Mouse (Mus musculus): ENCODE measurements around the gene Vmn1r32.

Vmn1r32 gene

DNA sequence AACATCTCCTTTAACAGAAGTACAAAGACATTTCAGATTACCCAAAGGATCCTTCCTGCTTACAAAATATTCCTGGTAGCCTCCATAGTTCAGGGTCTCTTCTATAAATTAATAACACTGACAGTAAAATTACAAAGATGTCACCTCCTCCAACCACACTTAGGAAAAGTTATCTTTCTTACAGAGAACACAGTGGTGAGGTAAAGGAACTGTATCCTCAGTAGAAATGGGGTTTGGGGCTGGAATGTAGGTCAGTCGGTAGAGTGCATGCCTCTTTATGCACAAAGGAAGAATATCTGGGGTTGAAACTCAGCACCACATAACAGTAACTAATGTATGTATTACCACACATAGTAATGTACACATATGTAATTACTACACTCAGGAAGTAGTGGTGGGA, at the start of gene Vmn1r32:
Gene Vmn1r32 (minus strand): TSS at position 101 of the 400 bp plus-strand sequence.
- DNase-seq (ENCODE audit: inconsistent ontology term), result no peak

DNA sequence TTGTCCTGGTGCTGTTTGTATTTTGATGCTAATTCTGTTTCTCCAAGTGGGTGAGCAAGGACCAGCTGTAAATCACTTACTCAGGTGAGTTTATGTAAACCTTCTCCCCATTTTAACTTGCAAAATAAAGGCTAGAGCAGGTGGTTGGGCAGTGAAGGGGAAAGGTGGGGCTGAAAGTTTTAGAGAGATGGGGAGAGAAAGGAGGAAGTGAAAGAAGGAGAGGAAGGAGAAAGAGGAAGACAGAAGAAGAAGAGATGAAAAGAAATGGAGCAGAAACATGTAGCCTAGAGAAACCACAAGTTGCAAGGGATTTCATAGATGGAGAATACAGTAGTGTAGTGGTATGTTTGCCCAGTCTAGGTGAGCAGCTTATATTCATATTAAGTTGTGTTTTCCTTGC, 35.9 kb upstream of the Vmn1r32 start:
- no peak for DNase-seq (ENCODE audit: inconsistent ontology term)

DNA sequence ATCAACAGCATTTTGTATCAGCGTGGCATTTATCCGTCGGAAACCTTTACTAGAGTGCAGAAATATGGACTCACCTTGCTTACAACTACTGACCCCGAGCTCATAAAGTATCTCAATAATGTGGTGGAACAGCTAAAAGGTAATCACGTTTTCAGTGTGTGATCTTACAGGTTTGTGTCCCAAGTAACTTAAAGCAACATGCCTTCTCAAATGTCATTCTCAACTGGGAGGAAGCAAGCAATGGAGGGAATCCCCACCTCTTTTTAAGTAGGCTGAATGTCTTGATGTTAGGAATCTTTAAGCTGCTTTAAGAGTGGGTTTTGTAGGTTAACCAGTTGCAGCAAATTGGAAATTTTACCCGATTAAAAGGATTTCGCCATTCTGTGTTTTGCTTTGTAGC, 23.9 kb downstream of the Vmn1r32 start:
- no peak for DNase-seq (ENCODE audit: inconsistent ontology term)

DNA sequence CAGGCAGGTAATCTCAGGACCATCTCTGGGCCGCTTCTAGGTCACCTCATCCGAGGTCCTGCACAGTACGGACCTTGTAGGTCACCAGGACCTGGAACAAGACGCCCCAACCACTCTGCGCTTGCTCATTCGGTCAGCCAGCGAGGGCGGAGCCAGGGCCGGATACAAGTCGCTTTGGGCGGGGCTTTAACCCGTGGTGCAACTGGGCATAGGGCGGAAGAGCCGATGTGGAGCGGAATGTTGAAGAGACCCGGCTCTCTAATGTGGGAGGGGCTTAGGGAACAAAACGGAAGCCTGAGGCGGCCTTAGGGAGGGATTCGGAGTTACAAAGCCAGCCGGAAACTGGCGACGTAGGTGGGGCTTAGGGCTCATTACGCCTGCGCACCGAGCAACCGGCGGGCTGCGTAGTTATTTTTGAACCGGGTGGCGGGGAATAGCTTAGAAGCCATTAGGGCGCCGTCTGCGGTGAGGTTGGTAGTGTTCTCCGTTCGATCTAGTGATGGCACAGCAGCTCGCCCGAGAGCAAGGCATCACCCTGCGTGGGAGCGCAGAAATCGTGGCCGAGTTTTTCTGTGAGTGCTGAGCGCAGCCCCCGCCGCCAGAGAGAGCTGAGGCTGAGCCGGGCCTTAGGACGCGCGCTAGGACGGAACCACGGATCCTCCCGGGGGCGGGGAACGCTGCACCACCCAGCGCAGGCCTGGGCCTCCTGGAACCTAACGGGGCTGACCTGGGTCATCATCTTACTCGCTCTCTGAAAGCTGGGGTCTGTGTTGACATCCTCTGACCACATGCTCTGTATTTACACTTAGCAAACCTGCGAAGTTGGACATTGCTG, 24.7 kb downstream of the Vmn1r32 start, which contains the start of gene Mad2l1:
Gene Mad2l1 (plus strand): TSS at position 363 of the 835 bp plus-strand sequence.
- DNase-seq (ENCODE audit: inconsistent ontology term), result peak; percentile 98

DNA sequence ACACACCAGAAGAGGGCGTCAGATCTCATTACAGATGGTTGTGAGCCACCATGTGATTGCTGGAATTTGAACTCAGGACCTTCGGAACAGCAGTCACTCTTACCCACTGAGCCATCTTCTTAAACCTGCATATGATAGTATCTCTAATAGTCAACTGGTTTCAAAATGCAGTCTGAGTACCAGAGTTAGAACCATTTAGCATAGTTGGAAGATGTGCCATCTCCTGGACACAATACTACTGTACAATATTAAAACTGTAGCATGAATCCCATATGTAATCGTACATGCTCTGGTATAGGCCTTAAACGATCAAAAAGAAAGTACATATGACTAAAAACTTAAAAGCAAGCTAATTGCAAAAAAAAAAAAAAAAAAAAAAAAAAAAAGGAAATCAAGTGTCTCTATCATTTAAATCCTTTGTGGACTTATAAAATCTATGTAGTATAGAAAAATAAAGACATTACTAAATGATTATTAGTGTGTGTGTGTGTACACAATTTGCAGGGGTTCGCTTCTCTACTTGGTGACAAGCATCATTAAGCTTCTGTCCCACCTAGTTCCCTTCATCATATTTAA, 25.4 kb downstream of the Vmn1r32 start:
- DNase-seq (ENCODE audit: inconsistent ontology term), result no peak

DNA sequence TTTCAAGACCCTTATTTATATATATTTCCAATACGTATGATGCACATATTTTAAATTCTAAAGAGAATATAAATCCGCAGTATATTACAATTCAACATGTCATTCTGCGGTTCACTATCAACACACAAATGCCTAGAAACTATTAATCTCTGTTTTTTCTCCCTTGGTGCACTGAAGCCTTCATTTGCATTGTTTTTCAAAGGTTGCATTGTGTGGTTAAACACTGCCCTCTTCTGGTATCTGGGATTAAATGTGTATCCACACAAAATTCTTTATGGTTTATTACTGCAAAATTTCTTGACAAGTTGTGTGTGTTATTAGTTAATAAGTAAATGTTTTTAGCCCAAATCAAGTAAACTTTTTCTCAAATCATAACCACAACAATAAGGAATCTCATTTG, 26.7 kb downstream of the Vmn1r32 start:
- peak; percentile 47 for DNase-seq (ENCODE audit: inconsistent ontology term)

DNA sequence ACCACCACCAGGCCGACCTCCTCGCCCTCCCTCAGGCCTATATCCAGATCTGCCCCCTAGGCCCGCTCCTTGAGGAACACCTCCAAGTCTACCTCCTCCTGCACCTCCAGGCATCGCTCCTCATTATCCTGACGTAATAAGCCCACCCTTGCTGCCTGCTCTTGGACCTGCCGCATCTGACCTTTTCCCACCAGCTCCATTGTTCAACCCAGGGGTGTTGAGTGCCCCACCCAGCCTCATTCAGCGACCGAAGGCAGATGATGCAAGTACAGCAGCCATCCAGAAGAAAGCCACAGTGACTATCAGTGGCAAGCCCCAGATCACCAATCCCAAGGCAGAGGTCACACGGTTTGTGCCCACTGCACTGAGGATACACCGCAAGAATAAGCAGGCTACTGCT, 31.5 kb downstream of the Vmn1r32 start:
- no peak for DNase-seq (ENCODE audit: inconsistent ontology term)

DNA sequence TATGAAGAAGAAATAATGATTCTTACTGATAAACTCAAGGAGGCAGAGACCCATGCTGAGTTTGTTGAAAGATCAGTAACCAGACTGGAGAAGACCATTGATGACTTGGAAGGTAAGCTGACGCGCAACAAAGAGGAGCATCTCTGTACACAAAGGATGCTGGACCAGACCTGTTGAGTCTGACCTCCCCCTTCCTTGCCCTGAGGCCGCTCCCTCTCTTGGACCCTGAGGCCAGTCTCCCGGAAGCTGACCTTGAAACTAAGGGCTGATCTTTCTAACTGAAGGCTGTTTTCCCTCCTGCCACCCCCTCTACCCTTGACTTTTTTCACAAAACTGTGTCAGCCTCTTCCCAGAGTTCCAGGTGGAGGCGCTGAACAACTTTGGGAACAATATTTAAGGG, 43.5 kb downstream of the Vmn1r32 start:
- DNase-seq (ENCODE audit: inconsistent ontology term), result no peak
